Mouse (Mus musculus) spleen, postnatal 4 days (tissue): Measurements from ENCODE around the gene 2310022B05Rik.

Experiments used
- DNase-seq, 2 experiments: peaks; one replicate each; pipeline ENCODE4 v3.0.0; 2022; ENCODE audit warnings: low spot score in 2 of 2

2310022B05Rik gene

DNA sequence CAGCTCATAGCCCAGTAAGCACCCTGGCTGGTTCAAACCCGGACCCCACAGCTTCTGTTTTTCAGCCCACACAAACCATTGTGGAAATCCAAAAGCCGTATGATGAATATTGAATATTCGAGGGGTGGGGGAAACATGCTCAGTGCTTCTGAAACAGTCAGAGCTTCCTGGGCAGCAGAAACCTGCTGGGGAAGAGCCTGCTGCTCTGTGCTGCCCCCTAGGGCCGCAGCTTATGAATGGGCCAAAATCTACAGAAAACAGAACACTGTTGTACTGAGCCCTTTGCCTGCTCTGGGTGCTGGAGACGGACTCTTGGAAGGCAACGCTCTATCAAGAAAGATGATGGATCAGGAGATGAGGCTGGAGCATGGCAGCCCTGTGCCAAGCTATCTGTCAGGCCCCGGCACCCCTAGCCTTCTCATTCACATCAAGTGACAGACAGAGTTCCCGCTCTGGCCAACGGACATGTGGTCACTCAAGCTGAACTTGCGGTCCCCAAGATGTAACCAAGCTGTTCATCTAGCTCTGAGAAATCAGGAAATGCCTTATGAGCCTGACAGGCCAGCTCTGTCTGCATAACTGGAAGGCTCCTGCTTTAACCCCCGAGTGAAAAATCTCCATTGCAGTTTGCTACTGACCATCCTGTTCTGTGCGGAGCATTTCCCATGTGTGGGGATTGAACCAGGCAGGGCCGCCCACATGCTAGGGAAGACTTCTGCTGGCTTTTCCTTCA lies 54.8 kb downstream of the 2310022B05Rik start:
- DNase-seq: no peak

DNA sequence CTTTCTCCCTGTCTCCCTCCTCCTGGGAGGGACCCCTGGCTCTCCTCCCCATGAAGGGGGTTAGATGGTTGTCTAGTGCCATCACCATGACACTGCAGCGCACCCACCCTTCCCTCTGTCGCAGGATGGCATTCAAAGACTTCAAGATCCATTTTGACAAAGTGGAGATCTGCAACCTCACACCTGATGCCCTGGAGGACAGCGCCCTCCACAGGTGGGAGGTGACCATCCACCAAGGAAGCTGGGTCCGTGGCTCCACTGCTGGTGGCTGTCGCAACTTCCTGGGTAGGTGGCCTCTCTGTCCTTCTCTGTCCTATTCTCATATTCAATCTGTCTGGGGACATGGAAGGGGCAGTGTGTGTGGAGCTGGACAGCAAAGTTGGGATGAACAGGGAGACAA lies 59.1 kb downstream of the 2310022B05Rik start:
- no peak for DNase-seq

DNA sequence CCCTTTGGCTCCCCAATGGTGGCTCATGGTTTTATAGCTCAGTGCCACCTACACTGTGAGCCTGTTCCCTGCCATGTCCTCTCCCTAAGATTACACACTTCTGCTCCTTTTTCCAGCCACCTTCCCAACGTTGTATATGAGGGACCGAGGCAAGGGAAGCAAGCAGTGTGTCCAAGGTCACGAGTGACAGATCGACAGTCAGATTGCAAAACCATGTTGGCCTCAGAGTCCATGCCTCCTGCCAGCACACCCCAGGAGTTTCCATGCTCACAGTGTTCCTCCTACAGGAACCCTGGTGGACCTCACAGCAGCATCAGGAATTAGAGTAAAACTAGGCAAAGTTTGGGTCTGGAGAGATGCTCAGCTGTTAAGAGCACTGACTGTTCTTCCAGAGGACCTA lies 73.8 kb downstream of the 2310022B05Rik start:
- no peak for DNase-seq

DNA sequence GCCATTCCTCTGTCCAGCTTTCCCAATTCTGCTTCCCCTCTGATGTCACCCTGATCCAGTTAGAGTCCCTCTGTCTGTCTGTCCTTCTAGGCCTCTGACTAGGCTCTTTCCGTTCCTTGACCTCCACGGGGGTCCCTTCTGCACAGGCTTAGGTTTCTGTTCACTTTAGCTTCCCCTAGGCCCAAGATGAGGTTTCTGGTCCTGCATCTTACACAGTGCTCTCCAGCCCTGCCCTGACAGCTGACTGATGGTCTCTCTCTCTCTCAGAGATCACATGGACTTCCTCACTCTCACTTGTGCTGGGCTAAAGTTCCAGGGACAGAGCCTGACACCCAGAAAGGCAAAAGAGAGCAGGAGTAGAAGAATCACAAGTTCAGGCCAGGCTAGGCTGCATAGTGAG lies 76.6 kb downstream of the 2310022B05Rik start:
- no peak for DNase-seq
